Mouse (Mus musculus): ENCODE results near the gene Nup210l. TPM values are rescaled to one million over a fixed set of nuclear protein-coding genes. Genes with fewer than 3 reads are reported as not detected.
"Not testable (repeated sequence)": the region's sequence is repeated elsewhere in the genome, so short reads cannot be mapped to it uniquely, and the experiment has no call there.

The Nup210l gene
- polyA plus RNA-seq, 1 experiment from 2014 or later = 0.50 TPM

- peak; percentile 97 for DNase-seq (ENCODE audit: low spot score)
- H3K4me1 ChIP-seq (replicated peaks) = peaks cover 29% of the 10 kb centered on the region
- H3K27ac ChIP-seq = peak within 1 kb of the TSS; percentile 93
- WGBS = under 1% methylated on average over 44 of the region's 44 CpGs
- H3K9me3 ChIP-seq = no peaks in the 10 kb centered on the region
- H3K36me3 ChIP-seq = peaks cover 28% of the 10 kb centered on the region
- H3K27me3 ChIP-seq (ENCODE audit: insufficient read depth, poor library complexity, severe bottlenecking) = no peaks in the 10 kb centered on the region
- peak within 1 kb of the TSS; percentile 70 for H3K4me3 ChIP-seq
Measured at GRCm38 (mm10) chr3:90247960-90248745, 144.2 kb downstream of the Nup210l start, which contains the start of gene Slc39a1. TSS of gene Slc39a1 (plus strand) at chr3:90248172.

- WGBS = 9% methylated on average over 10 of the region's 10 CpGs
Measured at GRCm38 (mm10) chr3:90248746-90249100, 144.8 kb downstream of the Nup210l start.

DNA sequence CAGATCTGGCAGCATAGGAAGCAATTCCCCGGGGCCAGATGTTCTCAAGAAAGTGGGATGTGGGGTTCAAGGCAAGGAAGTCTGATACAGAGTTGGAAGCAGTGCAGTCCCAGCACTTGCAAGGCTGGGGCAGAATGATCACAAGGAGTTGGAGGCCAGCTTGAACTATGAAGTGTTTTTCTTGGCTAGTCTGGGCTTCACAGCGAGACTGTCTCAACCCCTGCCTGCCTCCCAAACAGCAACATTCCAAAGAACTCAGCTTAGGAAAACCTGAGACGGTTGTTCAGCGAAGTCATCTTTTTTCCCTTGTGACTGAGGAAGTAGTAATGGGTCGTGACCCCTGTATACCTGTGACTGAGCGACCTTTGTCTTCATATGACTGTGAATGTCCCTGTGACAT, 146.9 kb downstream of the Nup210l start:
- peaks cover 37% of the 10 kb centered on the region for H3K4me1 ChIP-seq (replicated peaks)
- no peak for DNase-seq (ENCODE audit: low spot score)
- H3K27me3 ChIP-seq (ENCODE audit: insufficient read depth, poor library complexity, severe bottlenecking) = no peaks in the 10 kb centered on the region
- no peak overlapping the region for H3K4me3 ChIP-seq
- 89% methylated on average over 6 of the region's 6 CpGs for WGBS
- no peak overlapping the region for H3K27ac ChIP-seq
- H3K36me3 ChIP-seq = peaks cover 28% of the 10 kb centered on the region
- H3K9me3 ChIP-seq = no peaks in the 10 kb centered on the region

More at GRCm38 (mm10) chr3:90248746-90249100, 144.8 kb downstream of the Nup210l start:
- Histone ChIP-seq H3K9me3 (no peaks in the 10 kb centered on the region), H3K4me1 (replicated peaks) (peaks cover 27% of the 10 kb centered on the region), H3K27me3 (ENCODE audit: insufficient read depth, poor library complexity, severe bottlenecking) (no peaks in the 10 kb centered on the region), H3K27ac (peak overlapping the region; percentile 93), H3K4me3 (peak overlapping the region; percentile 70), H3K36me3 (peaks cover 28% of the 10 kb centered on the region)
- DNase-seq (ENCODE audit: low spot score) = no peak

DNA sequence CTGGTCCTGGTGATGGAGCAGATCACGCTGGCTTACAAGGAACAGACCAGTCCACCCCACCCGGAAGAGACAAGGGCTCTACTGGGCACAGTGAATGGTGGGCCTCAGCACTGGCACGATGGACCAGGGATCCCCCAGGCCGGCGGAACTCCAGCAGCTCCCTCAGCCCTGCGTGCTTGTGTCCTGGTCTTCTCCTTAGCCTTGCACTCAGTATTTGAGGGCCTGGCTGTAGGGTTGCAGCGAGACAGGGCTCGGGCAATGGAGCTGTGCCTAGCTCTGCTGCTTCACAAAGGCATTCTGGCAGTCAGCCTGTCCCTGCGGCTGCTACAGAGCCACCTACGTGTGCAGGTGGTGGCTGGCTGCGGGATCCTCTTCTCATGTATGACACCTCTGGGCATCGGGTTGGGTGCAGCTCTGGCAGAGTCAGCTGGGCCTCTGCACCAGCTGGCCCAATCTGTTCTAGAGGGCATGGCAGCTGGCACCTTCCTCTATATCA, 147.8 kb downstream of the Nup210l start:
- peaks cover 46% of the 10 kb centered on the region for H3K4me1 ChIP-seq (replicated peaks)
- not testable (repeated sequence) for H3K9me3 ChIP-seq; H3K27ac ChIP-seq; DNase-seq (ENCODE audit: low spot score); H3K4me3 ChIP-seq; H3K27me3 ChIP-seq (ENCODE audit: insufficient read depth, poor library complexity, severe bottlenecking)
- peaks cover 29% of the 10 kb centered on the region for H3K36me3 ChIP-seq
- WGBS = 88% methylated on average over 11 of the region's 12 CpGs

DNA sequence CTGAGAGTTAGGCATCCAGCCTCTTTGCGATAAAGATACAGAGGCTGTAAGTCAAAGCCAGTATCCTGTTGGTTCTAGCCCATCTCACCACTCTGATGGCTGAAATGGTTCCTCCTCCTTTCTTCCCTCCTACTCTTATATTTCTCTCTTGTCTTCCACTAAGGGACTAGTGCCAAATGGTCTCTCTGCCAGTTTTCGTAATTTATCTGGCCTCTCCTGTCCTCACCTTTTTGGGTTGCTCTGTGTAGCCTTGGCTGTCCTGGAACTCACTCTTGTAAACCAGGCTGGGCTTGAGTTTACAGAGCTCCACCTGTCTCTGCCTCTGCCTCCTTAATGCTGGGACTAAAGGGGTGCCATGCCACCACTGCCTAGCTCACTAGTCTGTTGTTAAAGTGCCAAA, 148.7 kb downstream of the Nup210l start:
- not testable (repeated sequence) for H3K9me3 ChIP-seq; H3K27ac ChIP-seq; H3K4me3 ChIP-seq; DNase-seq (ENCODE audit: low spot score); H3K27me3 ChIP-seq (ENCODE audit: insufficient read depth, poor library complexity, severe bottlenecking)
- 87% methylated on average over 2 of the region's 2 CpGs for WGBS
- Histone ChIP-seq H3K36me3 (peaks cover 38% of the 10 kb centered on the region), H3K4me1 (replicated peaks) (peaks cover 42% of the 10 kb centered on the region)

DNA sequence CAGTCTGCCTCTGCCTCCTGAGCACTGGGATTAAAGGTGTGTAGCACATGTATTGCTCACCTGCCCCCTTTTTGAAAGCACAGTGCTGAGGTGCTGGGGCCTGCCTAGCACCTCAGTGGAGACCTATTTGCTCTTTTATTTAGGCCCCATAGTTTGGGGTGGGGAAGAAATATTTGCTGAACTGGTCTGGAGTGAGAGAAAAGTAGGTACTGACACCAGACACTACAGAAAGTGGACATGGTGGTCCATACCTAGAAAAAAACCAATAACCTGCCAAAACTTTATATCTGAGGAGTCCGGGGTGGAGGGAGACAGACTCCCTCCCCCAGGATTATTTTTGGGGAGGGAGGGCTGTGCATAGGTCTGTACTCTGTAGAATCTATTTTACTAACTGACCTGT, 149.2 kb downstream of the Nup210l start:
- Histone ChIP-seq H3K4me1 (replicated peaks) (peaks cover 40% of the 10 kb centered on the region), H3K36me3 (peaks cover 43% of the 10 kb centered on the region)
- not testable (repeated sequence) for H3K27ac ChIP-seq; H3K4me3 ChIP-seq; H3K9me3 ChIP-seq; DNase-seq (ENCODE audit: low spot score); H3K27me3 ChIP-seq (ENCODE audit: insufficient read depth, poor library complexity, severe bottlenecking)
- 87% methylated on average over 1 of the region's 1 CpGs for WGBS

DNA sequence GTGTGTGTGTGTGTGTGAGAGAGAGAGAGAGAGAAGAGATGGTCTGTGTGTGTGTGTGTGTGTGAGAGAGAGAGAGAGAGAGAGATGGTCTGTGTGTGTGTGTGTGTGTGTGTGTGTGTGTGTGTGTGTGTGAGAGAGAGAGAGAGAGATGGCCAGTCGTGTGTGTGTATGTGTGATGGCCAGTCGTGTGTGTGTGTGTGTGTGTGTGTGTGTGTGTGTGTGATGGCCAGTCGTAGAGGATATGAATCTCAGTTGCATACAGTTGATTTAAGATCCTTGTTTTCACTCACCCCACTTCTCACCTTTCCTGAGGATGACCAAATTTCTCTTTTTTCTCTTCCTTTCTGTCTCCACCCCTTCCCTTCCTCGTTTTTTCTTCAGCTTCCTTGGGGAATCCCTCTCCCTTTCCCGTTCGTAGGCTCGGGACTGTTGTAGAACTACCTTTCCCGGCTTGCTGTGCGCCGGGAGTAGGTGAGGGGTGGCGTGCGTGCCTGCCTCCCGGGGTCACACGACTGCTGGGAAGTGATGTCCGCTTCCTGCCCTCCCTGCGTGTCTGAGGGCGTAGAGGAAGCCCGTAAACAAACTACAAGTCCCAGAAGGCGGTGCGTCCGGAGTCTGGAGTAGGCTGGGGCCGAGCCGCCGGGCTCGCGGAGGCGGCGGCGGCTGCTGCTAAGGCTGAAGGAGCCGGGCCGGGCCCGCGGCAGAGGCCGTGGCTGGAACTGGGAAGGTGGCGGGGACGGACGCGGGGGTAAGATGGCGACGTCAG, 149.9 kb downstream of the Nup210l start, which contains the start of gene Crtc2:
Gene Crtc2 (plus strand): TSS at position 511 of the 766 bp plus-strand sequence.
- Histone ChIP-seq H3K4me3 (peak within 1 kb of the TSS; percentile 92), H3K4me1 (replicated peaks) (peaks cover 33% of the 10 kb centered on the region), H3K9me3 (no peaks in the 10 kb centered on the region), H3K27me3 (ENCODE audit: insufficient read depth, poor library complexity, severe bottlenecking) (no peaks in the 10 kb centered on the region), H3K27ac (peak within 1 kb of the TSS; percentile 93), H3K36me3 (peaks cover 50% of the 10 kb centered on the region)
- DNase-seq (ENCODE audit: low spot score) = peak; percentile 95
- 3% methylated on average over 40 of the region's 40 CpGs for whole genome bisulfite sequencing

DNA sequence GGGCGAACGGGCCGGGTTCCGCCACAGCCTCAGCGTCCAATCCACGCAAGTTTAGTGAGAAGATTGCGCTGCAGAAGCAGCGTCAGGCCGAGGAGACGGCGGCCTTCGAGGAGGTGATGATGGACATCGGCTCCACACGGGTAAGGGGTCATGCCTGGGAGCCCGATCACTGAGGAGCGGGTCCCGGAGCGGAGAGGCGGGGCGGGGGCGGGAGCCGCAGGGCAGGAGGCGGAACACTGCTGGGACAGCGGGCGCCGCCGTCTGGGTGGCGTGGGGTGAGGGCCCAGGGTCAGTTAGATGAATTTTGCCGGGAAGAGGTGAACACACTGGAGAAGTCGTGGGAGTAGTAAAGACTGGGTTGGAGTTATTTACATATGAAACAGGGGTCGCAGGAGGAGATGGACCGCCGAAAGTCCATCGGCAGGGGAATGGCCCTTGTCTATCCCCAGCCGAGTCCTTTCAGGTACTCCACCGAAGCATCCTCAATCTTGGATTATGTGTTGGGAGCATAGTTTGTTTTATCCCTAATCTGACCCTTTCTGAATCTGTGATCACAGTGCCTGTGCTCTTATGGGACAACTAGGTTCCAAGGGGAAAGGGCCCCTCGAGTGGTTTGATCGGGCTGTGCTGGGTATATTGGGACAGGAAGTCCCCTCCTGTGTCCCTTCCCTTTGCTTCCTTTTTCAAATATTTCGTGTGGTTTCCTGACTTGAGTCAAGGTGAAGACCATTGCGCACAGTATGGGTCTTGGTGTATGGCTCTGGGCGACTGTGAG, 150.7 kb downstream of the Nup210l start:
- DNase-seq (ENCODE audit: low spot score) = no peak
- Histone ChIP-seq H3K27ac (peak overlapping the region; percentile 93), H3K27me3 (ENCODE audit: insufficient read depth, poor library complexity, severe bottlenecking) (no peaks in the 10 kb centered on the region), H3K36me3 (peaks cover 52% of the 10 kb centered on the region), H3K9me3 (no peaks in the 10 kb centered on the region), H3K4me1 (replicated peaks) (peaks cover 27% of the 10 kb centered on the region), H3K4me3 (peak overlapping the region; percentile 92)
- WGBS = 1% methylated on average over 41 of the region's 41 CpGs

DNA sequence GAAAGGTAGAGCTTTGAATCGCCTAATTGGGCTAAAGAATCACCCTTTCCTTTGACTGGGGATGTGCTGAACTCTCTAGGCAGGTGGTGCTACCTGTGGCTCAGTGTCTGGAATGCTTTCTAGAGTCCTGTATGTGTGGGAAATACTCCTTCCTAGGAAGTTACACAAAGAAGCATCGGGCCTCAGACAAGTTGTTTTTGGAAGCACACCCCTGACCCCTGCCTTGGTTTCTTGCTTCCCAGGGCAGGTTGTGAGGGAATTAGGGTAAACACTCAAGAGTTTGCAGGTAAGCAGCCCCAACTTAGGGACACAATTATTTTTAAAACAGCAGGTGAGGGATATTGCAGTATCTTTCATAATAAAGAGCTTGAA, 151.2 kb downstream of the Nup210l start:
- Histone ChIP-seq H3K27me3 (ENCODE audit: insufficient read depth, poor library complexity, severe bottlenecking) (no peaks in the 10 kb centered on the region), H3K9me3 (no peaks in the 10 kb centered on the region), H3K36me3 (peaks cover 52% of the 10 kb centered on the region)

GRCm38 (mm10) chr3:90255784-90256353, 151.9 kb downstream of the Nup210l start:
- DNase-seq (ENCODE audit: low spot score) = no peak
- Histone ChIP-seq H3K27ac (no peak overlapping the region), H3K27me3 (ENCODE audit: insufficient read depth, poor library complexity, severe bottlenecking) (no peaks in the 10 kb centered on the region), H3K4me1 (replicated peaks) (peaks cover 27% of the 10 kb centered on the region), H3K9me3 (no peaks in the 10 kb centered on the region), H3K36me3 (peaks cover 52% of the 10 kb centered on the region), H3K4me3 (peak overlapping the region; percentile 92)
- WGBS = 93% methylated on average over 14 of the region's 14 CpGs

More for the DNA sequence above, 151.2 kb downstream of the Nup210l start:
- peak overlapping the region; percentile 92 for H3K4me3 ChIP-seq
- peaks cover 27% of the 10 kb centered on the region for H3K4me1 ChIP-seq (replicated peaks)
- H3K27ac ChIP-seq = peak overlapping the region; percentile 93
- DNase-seq (ENCODE audit: low spot score) = no peak
- 21% methylated on average over 2 of the region's 2 CpGs for WGBS

DNA sequence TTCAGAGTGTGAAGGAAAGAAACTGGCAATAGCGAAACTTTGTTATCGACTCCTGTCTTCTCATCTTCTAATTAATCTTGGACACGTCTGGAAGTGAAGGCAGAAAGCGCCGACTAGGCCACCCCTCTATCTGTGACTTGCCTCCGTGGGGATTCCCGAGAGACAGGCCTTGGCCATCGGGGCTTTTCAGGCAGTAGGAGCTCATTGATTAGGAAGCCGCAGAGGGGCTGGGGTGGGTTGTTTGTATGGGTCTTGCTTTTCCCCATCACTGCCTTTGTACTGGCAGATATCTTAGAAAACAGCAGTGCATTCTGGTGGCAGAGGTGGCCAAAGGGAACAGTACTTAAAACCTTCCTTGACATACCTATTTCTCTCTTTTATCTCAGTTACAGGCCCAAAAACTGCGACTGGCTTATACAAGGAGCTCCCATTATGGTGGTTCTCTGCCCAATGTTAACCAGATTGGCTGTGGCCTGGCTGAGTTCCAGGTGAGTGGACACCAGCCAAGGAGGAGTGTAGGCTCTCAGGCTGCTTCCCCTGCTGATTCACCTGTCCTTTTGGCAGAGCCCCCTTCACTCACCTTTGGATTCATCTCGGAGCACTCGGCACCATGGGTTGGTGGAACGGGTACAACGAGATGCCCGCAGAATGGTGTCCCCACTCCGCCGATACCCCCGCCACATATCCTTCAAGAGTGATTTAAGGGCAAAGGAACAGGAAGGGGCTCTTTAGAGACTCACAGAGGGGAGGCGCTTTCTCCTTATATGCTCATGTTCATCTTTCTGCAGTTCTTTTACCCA, 153.0 kb downstream of the Nup210l start:
- H3K36me3 ChIP-seq = peaks cover 53% of the 10 kb centered on the region
- DNase-seq (ENCODE audit: low spot score) = no peak
- peaks cover 27% of the 10 kb centered on the region for H3K4me1 ChIP-seq (replicated peaks)
- H3K27ac ChIP-seq = no peak overlapping the region
- H3K4me3 ChIP-seq = no peak overlapping the region
- H3K9me3 ChIP-seq = no peaks in the 10 kb centered on the region
- 93% methylated on average over 19 of the region's 19 CpGs for WGBS
- no peaks in the 10 kb centered on the region for H3K27me3 ChIP-seq (ENCODE audit: insufficient read depth, poor library complexity, severe bottlenecking)

Data from hindbrain, embryonic 10.5 days (tissue).